In the genomic region with DNA sequence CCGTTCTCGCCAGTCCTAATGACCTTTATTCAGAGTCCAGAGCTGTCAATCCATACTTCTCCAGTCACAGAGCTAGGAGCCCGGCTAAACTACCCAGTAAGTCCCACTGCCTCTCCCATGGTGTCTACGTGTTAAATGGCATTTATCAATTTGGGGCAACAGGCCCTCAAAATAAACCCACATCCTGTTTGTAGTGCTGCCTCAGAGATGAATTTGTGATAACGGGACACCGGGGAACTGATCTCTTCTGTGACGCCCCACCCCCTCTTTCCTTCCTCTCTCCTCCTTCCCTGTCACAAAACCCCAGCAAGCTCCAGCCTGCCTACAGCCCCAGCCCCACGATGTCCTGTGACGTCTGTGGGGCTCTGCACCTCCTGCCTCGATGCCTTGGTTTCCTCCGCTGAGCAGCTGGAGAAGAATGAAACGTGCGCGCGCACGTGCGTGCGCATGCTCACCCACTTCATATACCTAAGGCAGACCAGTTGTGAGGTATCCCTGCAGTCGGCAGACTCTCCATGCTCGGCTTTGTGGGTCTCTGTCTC, we compare ENCODE assay signal across 8 mouse cellular contexts. TPM values are rescaled to one million over a fixed set of nuclear protein-coding genes. Genes with fewer than 3 reads are reported as not detected.
DNase-seq lines count a peak whose midpoint lies in the region; ATAC-seq and TF ChIP-seq lines count a peak whose summit lies in the region.

No protein-coding gene starts in this region.

- no peak overlapping the region for H3K4me3 ChIP-seq in heart, embryonic 13.5 days
- peak overlapping the region; percentile 45 for H3K4me3 ChIP-seq in liver, embryonic 12.5 days
- H3K4me3 ChIP-seq in spleen, adult 2 months (ENCODE audit: extremely low read depth, insufficient read depth, insufficient read length): peak overlapping the region; percentile 18; the same call in 1 of the 2 replicates
- H3K4me3 ChIP-seq in midbrain, embryonic 16.5 days (ENCODE audit: low read depth, low read length): no peak overlapping the region

- 55% methylated on average over 20 of the region's 20 CpGs for WGBS in heart, embryonic 13.5 days
- 10% methylated on average over 20 of the region's 20 CpGs for WGBS in liver, embryonic 12.5 days (ENCODE audit: insufficient replicate concordance)
- WGBS in spleen, adult 2 months: 3% methylated on average over 20 of the region's 20 CpGs
- WGBS in midbrain, embryonic 16.5 days: 78% methylated on average over 20 of the region's 20 CpGs

- DNase-seq in adrenal gland, adult 2 months: peak; percentile 34
- DNase-seq in adrenal gland, postnatal 25 days: no peak
- peak; percentile 82 for DNase-seq in spleen, adult 2 months (ENCODE audit: low read depth in 1 of 2, low spot score in 2 of 2)
- no peak for DNase-seq in cerebellum, postnatal 14 days
- DNase-seq in left cerebral cortex, adult 11 months (ENCODE audit: low spot score): no peak

- peaks cover 8% of the 10 kb centered on the region for H3K9me3 ChIP-seq in heart, embryonic 13.5 days
- 0 out of 2 replicates have a peak, but pooled peaks cover 4% of the 10 kb centered on the region for H3K9me3 ChIP-seq in liver, embryonic 12.5 days (replicated peaks)
- H3K9me3 ChIP-seq in midbrain, embryonic 16.5 days (replicated peaks; ENCODE audit: control insufficient read depth, low read length, poor library complexity, severe bottlenecking): 0 out of 2 replicates have a peak, but pooled peaks cover 2% of the 10 kb centered on the region

- peaks cover 7% of the 10 kb centered on the region; the same call in 1 of the 2 replicates for H3K4me1 ChIP-seq in heart, embryonic 13.5 days
- H3K4me1 ChIP-seq in liver, embryonic 12.5 days: peaks cover 37% of the 10 kb centered on the region
- H3K4me1 ChIP-seq in spleen, adult 2 months (ENCODE audit: control insufficient read depth, insufficient read depth, insufficient read length): peaks cover 22% of the 10 kb centered on the region; the same call in 1 of the 2 replicates
- H3K4me1 ChIP-seq in midbrain, embryonic 16.5 days (ENCODE audit: control insufficient read depth, insufficient read depth, low read length): no peaks in the 10 kb centered on the region

- TF ChIP-seq POLR2A in spleen, adult 2 months (IDR thresholded peaks at IDR 0.05; ENCODE audit: low read depth, low read length): peak; percentile 1; the same call in 1 of the 2 replicates

- H3K4me2 ChIP-seq in heart, embryonic 13.5 days: 0 out of 2 replicates have a peak overlapping the region, but pooled peaks have one; percentile 4
- H3K4me2 ChIP-seq in liver, embryonic 12.5 days: peak overlapping the region; percentile 78
- H3K4me2 ChIP-seq in midbrain, embryonic 16.5 days (ENCODE audit: low read length): no peak overlapping the region

- H3K9ac ChIP-seq in heart, embryonic 13.5 days: no peak overlapping the region
- H3K9ac ChIP-seq in liver, embryonic 12.5 days: peak overlapping the region; percentile 19; the same call in 1 of the 2 replicates
- H3K9ac ChIP-seq in midbrain, embryonic 16.5 days (ENCODE audit: low read depth, low read length): no peak overlapping the region

- ATAC-seq in heart, embryonic 13.5 days (ENCODE audit: extremely low read depth, insufficient number of reproducible peaks, low FRiP score, low TSS enrichment): no peak
- ATAC-seq in liver, embryonic 12.5 days: peak; percentile 73
- ATAC-seq in midbrain, embryonic 16.5 days: no peak

- no peaks in the 10 kb centered on the region for H3K27me3 ChIP-seq in heart, embryonic 13.5 days (replicated peaks)
- H3K27me3 ChIP-seq in liver, embryonic 12.5 days (replicated peaks): no peaks in the 10 kb centered on the region
- no peaks in the 10 kb centered on the region for H3K27me3 ChIP-seq in spleen, adult 2 months (ENCODE audit: control insufficient read depth, insufficient read depth, low read length)
- no peaks in the 10 kb centered on the region for H3K27me3 ChIP-seq in midbrain, embryonic 16.5 days (ENCODE audit: control insufficient read depth, insufficient read depth, low read depth, low read length)

- H3K36me3 ChIP-seq in heart, embryonic 13.5 days: no peaks in the 10 kb centered on the region
- H3K36me3 ChIP-seq in liver, embryonic 12.5 days: no peaks in the 10 kb centered on the region
- no peaks in the 10 kb centered on the region for H3K36me3 ChIP-seq in spleen, adult 2 months (ENCODE audit: control insufficient read depth, insufficient read depth, low read length)
- no peaks in the 10 kb centered on the region for H3K36me3 ChIP-seq in midbrain, embryonic 16.5 days (ENCODE audit: control insufficient read depth, insufficient read depth, low read length)

- peak overlapping the region; percentile 8; the same call in 1 of the 2 replicates for H3K27ac ChIP-seq in heart, embryonic 13.5 days (replicated peaks)
- H3K27ac ChIP-seq in liver, embryonic 12.5 days: peak overlapping the region; percentile 67
- peak overlapping the region; percentile 76 for H3K27ac ChIP-seq in spleen, adult 2 months (ENCODE audit: insufficient read depth, low read length)
- no peak overlapping the region for H3K27ac ChIP-seq in midbrain, embryonic 16.5 days (ENCODE audit: low read length)

- no peak for TF ChIP-seq CTCF in spleen, adult 2 months (IDR thresholded peaks at IDR 0.05; ENCODE audit: extremely low read depth, insufficient read depth, insufficient read length, insufficient replicate concordance)

RNA-seq across cellular contexts. Expression of a gene that starts 39.9 kb away (rescaled TPM):
- 10 to 100 TPM; 37.1 to 40.8 TPM for total RNA-seq in adrenal gland, adult 2 months (2021)
- polyA plus RNA-seq in adrenal gland, adult 2 months (2012; rRNA removed): 40.2 and 43.1 TPM in 2 replicates
- total RNA-seq in adrenal gland, postnatal 25 days (2021): 32.3 and 35.5 TPM in 2 replicates
- polyA plus RNA-seq in heart, embryonic 13.5 days (2015; fragmentation: Nextera tagmentation; extraction: Ambion mirVana): 5.4 and 5.7 TPM in 2 replicates
- 2.4 and 2.5 TPM in 2 replicates for polyA plus RNA-seq in liver, embryonic 12.5 days (2016; fragmentation: Nextera tagmentation; extraction: Ambion mirVana)
- polyA plus RNA-seq in spleen, adult 2 months (2012; rRNA removed): 37.5 and 40.8 TPM in 2 replicates
- polyA plus RNA-seq in midbrain, embryonic 16.5 days (2015; fragmentation: Nextera tagmentation; extraction: Ambion mirVana): 5.0 and 5.9 TPM in 2 replicates

RNA-seq across cellular contexts. Expression of a gene that starts 44.0 kb away (rescaled TPM):
- total RNA-seq in adrenal gland, adult 2 months (2021): 10 to 100 TPM; 34.0 to 79.5 TPM
- polyA plus RNA-seq in adrenal gland, adult 2 months (2012; rRNA removed): 35.2 and 36.8 TPM in 2 replicates
- total RNA-seq in adrenal gland, postnatal 25 days (2021): 16.4 and 28.0 TPM in 2 replicates
- 10.7 and 10.9 TPM in 2 replicates for polyA plus RNA-seq in heart, embryonic 13.5 days (2015; fragmentation: Nextera tagmentation; extraction: Ambion mirVana)
- 11.4 and 11.9 TPM in 2 replicates for polyA plus RNA-seq in liver, embryonic 12.5 days (2016; fragmentation: Nextera tagmentation; extraction: Ambion mirVana)
- polyA plus RNA-seq in spleen, adult 2 months (2012; rRNA removed): 11.4 and 15.0 TPM in 2 replicates
- polyA plus RNA-seq in midbrain, embryonic 16.5 days (2015; fragmentation: Nextera tagmentation; extraction: Ambion mirVana): 55.1 and 60.1 TPM in 2 replicates

RNA-seq across cellular contexts. Expression of a gene that starts 45.0 kb away (rescaled TPM):
- 1 to 10 TPM; 5.1 to 5.9 TPM for total RNA-seq in adrenal gland, adult 2 months (2021)
- polyA plus RNA-seq in adrenal gland, adult 2 months (2012; rRNA removed): 6.1 and 6.6 TPM in 2 replicates
- total RNA-seq in adrenal gland, postnatal 25 days (2021): 5.5 and 5.6 TPM in 2 replicates
- 4.2 and 5.0 TPM in 2 replicates for polyA plus RNA-seq in heart, embryonic 13.5 days (2015; fragmentation: Nextera tagmentation; extraction: Ambion mirVana)
- polyA plus RNA-seq in liver, embryonic 12.5 days (2016; fragmentation: Nextera tagmentation; extraction: Ambion mirVana): 2.9 and 3.2 TPM in 2 replicates
- polyA plus RNA-seq in spleen, adult 2 months (2012; rRNA removed): 4.3 and 6.2 TPM in 2 replicates
- 5.3 and 5.5 TPM in 2 replicates for polyA plus RNA-seq in midbrain, embryonic 16.5 days (2015; fragmentation: Nextera tagmentation; extraction: Ambion mirVana)

Comparison
In these comparisons a context has a peak if more than half of its experiments do, and no peak if none do; other contexts are left out.
1. DNase-seq: peak in adrenal gland, adult 2 months (single experiment) and spleen, adult 2 months (2 of 2); none in adrenal gland, postnatal 25 days (single experiment), cerebellum, postnatal 14 days (0 of 2) and left cerebral cortex, adult 11 months (single experiment).
2. H3K4me3 ChIP-seq: peak in liver, embryonic 12.5 days (single experiment) and spleen, adult 2 months (single experiment); none in heart, embryonic 13.5 days (single experiment) and midbrain, embryonic 16.5 days (single experiment).